Mouse (Mus musculus) 3T3-L1 (cell line): ENCODE results near the gene Kcnn3.

ENCODE experiments used
- DNase-seq: peaks from one replicate; pipeline ENCODE4 v3.0.0-alpha.2; 2015; ENCODE audit warnings: low read depth, low spot score

Gene Kcnn3

GRCm38 (mm10) chr3:89565371-89565770 lies 45.4 kb downstream of the Kcnn3 start:
- DNase-seq, result no peak

- DNase-seq, result no peak
Observed at GRCm38 (mm10) chr3:89569058-89569457, 49.1 kb downstream of the Kcnn3 start.

- DNase-seq, result no peak
Observed at GRCm38 (mm10) chr3:89569707-89570324, 49.9 kb downstream of the Kcnn3 start.

- DNase-seq, result no peak
Observed at GRCm38 (mm10) chr3:89570362-89570761, 50.4 kb downstream of the Kcnn3 start.

- DNase-seq, result peak; percentile 48
Observed at GRCm38 (mm10) chr3:89574260-89574659, 54.3 kb downstream of the Kcnn3 start.

- DNase-seq, result no peak
Observed at GRCm38 (mm10) chr3:89576381-89576780, 56.4 kb downstream of the Kcnn3 start.

GRCm38 (mm10) chr3:89577154-89577553 lies 57.2 kb downstream of the Kcnn3 start:
- no peak for DNase-seq

GRCm38 (mm10) chr3:89578083-89578482 lies 58.1 kb downstream of the Kcnn3 start:
- DNase-seq, result peak; percentile 20

- peak; percentile 91 for DNase-seq
Observed at GRCm38 (mm10) chr3:89578803-89579202, 58.8 kb downstream of the Kcnn3 start.

- peak; percentile 9 for DNase-seq
Observed at GRCm38 (mm10) chr3:89584254-89584653, 64.3 kb downstream of the Kcnn3 start.

- no peak for DNase-seq
Observed at GRCm38 (mm10) chr3:89588436-89588835, 68.5 kb downstream of the Kcnn3 start.

- DNase-seq, result no peak
Observed at GRCm38 (mm10) chr3:89589321-89589720, 69.4 kb downstream of the Kcnn3 start.

- no peak for DNase-seq
Observed at GRCm38 (mm10) chr3:89590386-89590785, 70.4 kb downstream of the Kcnn3 start.

- DNase-seq, result no peak
Observed at GRCm38 (mm10) chr3:89591461-89591860, 71.5 kb downstream of the Kcnn3 start.

GRCm38 (mm10) chr3:89592809-89593208 lies 72.8 kb downstream of the Kcnn3 start:
- DNase-seq, result no peak

GRCm38 (mm10) chr3:89593524-89593923 lies 73.6 kb downstream of the Kcnn3 start:
- no peak for DNase-seq

GRCm38 (mm10) chr3:89598361-89598760 lies 78.4 kb downstream of the Kcnn3 start:
- no peak for DNase-seq

- no peak for DNase-seq
Observed at GRCm38 (mm10) chr3:89598967-89599366, 79.0 kb downstream of the Kcnn3 start.

- no peak for DNase-seq
Observed at GRCm38 (mm10) chr3:89601060-89601459, 81.1 kb downstream of the Kcnn3 start.

- no peak for DNase-seq
Observed at GRCm38 (mm10) chr3:89603300-89603699, 83.3 kb downstream of the Kcnn3 start.

- DNase-seq, result no peak
Observed at GRCm38 (mm10) chr3:89605235-89605634, 85.3 kb downstream of the Kcnn3 start.

- no peak for DNase-seq
Observed at GRCm38 (mm10) chr3:89607327-89607726, 87.4 kb downstream of the Kcnn3 start.

- no peak for DNase-seq
Observed at GRCm38 (mm10) chr3:89612048-89612447, 92.1 kb downstream of the Kcnn3 start.
